Mouse (Mus musculus) heart, embryonic 14.5 days (tissue): ENCODE results near the gene Fos. TPM values are rescaled to one million over a fixed set of nuclear protein-coding genes. Genes with fewer than 3 reads are reported as not detected.

Experiments used
- ATAC-seq: fragments of 200-750 bp; cut with Nextera tagmentation; 2 replicates; pipeline ENCODE4 v1.8.0; 2017; ENCODE audit warnings: low read depth, moderate TSS enrichment; ENCODE audit not compliant: insufficient number of reproducible peaks, insufficient read depth, low FRiP score
- H3K27ac ChIP-seq, 2 experiments: fragments of 200-500 bp in 1 of 2; fragments of 300-500 bp in 1 of 2; sonication (generic) in 1 of 2; replicated peaks in 1 of 2; 2 replicates each; pipeline ENCODE4 v1.5.1; 2012 to 2014; ENCODE audit warnings: low read depth in 2 of 2, low read length in 2 of 2, control low read depth in 1 of 2, mild to moderate bottlenecking in 1 of 2, mixed read lengths in 1 of 2; ENCODE audit not compliant: control insufficient read depth in 1 of 2, insufficient read depth in 1 of 2
- H3K27me3 ChIP-seq: fragments of 300-500 bp; sonication (generic); 2 replicates; pipeline ENCODE4 v1.6.1; 2014; ENCODE audit warnings: mild to moderate bottlenecking, low read length, control low read depth; ENCODE audit not compliant: control insufficient read depth, insufficient read depth
- H3K36me3 ChIP-seq: fragments of 300-500 bp; sonication (generic); 2 replicates; pipeline ENCODE4 v1.6.1; 2014; ENCODE audit warnings: mild to moderate bottlenecking, control low read depth, low read length, mixed read lengths; ENCODE audit not compliant: control insufficient read depth, insufficient read depth
- H3K4me1 ChIP-seq, 2 experiments: fragments of 200-500 bp in 1 of 2; fragments of 300-500 bp in 1 of 2; sonication (generic) in 1 of 2; 2 replicates each; pipeline ENCODE4 v1.6.1; 2012 to 2014; ENCODE audit warnings: low read length in 2 of 2, control low read depth in 1 of 2, mixed read lengths in 1 of 2; ENCODE audit not compliant: control insufficient read depth in 2 of 2, insufficient read depth in 2 of 2
- H3K4me2 ChIP-seq: fragments of 300-500 bp; sonication (generic); 2 replicates; pipeline ENCODE4 v1.6.1; 2014; ENCODE audit warnings: mild to moderate bottlenecking, low read length
- H3K4me3 ChIP-seq, 2 experiments: fragments of 200-500 bp in 1 of 2; fragments of 300-500 bp in 1 of 2; sonication (generic) in 1 of 2; 2 replicates each; pipeline ENCODE4 v1.5.1; 2012 to 2014; ENCODE audit warnings: low read length in 2 of 2, mild to moderate bottlenecking in 2 of 2, control low read depth in 1 of 2, low read depth in 1 of 2, moderate library complexity in 1 of 2; ENCODE audit not compliant: control insufficient read depth in 1 of 2, insufficient read depth in 1 of 2
- H3K9ac ChIP-seq: fragments of 300-500 bp; sonication (generic); 2 replicates; pipeline ENCODE4 v1.6.1; 2014; ENCODE audit warnings: mild to moderate bottlenecking, low read length
- H3K9me3 ChIP-seq: fragments of 300-500 bp; sonication (generic); 2 replicates; pipeline ENCODE4 v1.6.1; 2016; ENCODE audit warnings: low read length, control low read depth; ENCODE audit not compliant: control insufficient read depth
- WGBS: fragments of 180-500 bp; shearing (Covaris S2); extraction: QIAGEN DNeasy Blood & Tissue Kit; methylation state at CpG from one replicate; pipeline ENCODE4 v1.1.7; 2014; 5-methylcytosine and 5-hydroxymethylcytosine counted together
- polyA plus RNA-seq: library from polyadenylated mRNA; unstranded; fragments of >200 nt; fragmentation: Nextera tagmentation; extraction: Ambion mirVana; gene quantifications from 2 replicates; pipeline ENCODE4 v1.2.1, GENCODE M21; 2014

Fos gene
- polyA plus RNA-seq, 1 experiment from 2014 or later = 3.8 TPM

- Histone ChIP-seq H3K9me3 (no peaks in the 10 kb centered on the region), H3K27ac (no peak overlapping the region), H3K36me3 (no peaks in the 10 kb centered on the region), H3K27me3 (no peaks in the 10 kb centered on the region), H3K4me1 (peaks cover 0 to 3% of the 10 kb centered on the region in 2 experiments; a peak in 1 of 4 replicates), H3K4me3 (no peak overlapping the region), H3K4me2 (no peak overlapping the region), H3K9ac (no peak overlapping the region)
- WGBS = 78% methylated on average over 5 of the region's 5 CpGs
- no peak for ATAC-seq
These were observed 44.3 kb downstream of the Fos start for GRCm38 (mm10) chr12:85518009-85518408.

- peaks cover 0 to 4% of the 10 kb centered on the region in 2 experiments; a peak in 1 of 4 replicates for H3K4me1 ChIP-seq
- no peak overlapping the region for H3K9ac ChIP-seq
- no peaks in the 10 kb centered on the region for H3K36me3 ChIP-seq
- H3K4me3 ChIP-seq = no peak overlapping the region
- 86% methylated on average over 6 of the region's 6 CpGs for WGBS
- no peak for ATAC-seq
- no peak overlapping the region for H3K4me2 ChIP-seq
- H3K9me3 ChIP-seq = no peaks in the 10 kb centered on the region
- no peaks in the 10 kb centered on the region for H3K27me3 ChIP-seq
- H3K27ac ChIP-seq = no peak overlapping the region
These were observed 45.9 kb downstream of the Fos start for GRCm38 (mm10) chr12:85519553-85519952.

DNA sequence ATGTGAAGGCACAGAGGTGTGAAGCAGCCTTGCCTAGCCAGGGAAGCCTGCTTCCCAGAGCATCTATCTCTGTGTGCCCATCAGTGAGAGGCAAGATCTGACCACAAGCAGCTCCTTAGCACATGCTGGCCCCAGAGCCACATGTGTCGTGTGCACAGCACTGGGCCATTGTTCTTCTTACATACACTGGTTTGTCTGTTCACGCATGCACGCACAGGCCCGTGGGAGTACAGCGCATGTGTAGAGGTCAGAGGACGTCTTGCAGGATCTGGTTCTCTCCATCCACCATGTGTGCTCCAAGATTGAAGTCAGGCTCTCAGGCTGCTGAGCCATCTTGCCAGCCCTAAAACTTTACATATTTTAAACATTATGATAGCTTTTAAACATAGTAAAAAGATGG lies 47.4 kb downstream of the Fos start:
- no peak overlapping the region for H3K4me3 ChIP-seq
- H3K4me2 ChIP-seq = no peak overlapping the region
- WGBS = 91% methylated on average over 6 of the region's 6 CpGs
- no peaks in the 10 kb centered on the region for H3K9me3 ChIP-seq
- H3K36me3 ChIP-seq = no peaks in the 10 kb centered on the region
- peaks cover 0 to 4% of the 10 kb centered on the region in 2 experiments; a peak in 1 of 4 replicates for H3K4me1 ChIP-seq
- no peak for ATAC-seq
- no peak overlapping the region for H3K9ac ChIP-seq
- no peaks in the 10 kb centered on the region for H3K27me3 ChIP-seq
- H3K27ac ChIP-seq = no peak overlapping the region

DNA sequence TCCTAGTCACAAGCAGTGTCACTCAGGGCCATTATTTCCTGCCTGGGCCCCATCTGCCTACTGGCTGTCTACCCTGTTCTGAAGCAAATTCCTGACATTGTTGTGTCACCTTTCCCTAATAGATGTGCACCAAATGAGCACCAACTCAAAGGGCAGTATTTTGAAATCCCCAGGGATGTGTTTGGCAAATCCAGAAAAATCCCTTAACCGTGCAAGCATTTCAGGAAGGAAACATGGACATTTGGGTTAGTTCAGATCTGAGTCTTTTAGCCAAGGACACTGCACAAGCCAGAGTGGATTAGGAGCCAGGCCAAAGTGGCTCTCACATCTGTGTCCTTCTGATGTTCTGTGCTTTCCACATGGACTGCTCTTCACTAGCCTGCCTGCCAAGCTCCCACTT lies 48.0 kb downstream of the Fos start:
- no peaks in the 10 kb centered on the region for H3K9me3 ChIP-seq
- no peak overlapping the region for H3K4me3 ChIP-seq
- no peak overlapping the region for H3K27ac ChIP-seq
- H3K36me3 ChIP-seq = no peaks in the 10 kb centered on the region
- WGBS = 81% methylated on average over 1 of the region's 1 CpGs
- no peaks in the 10 kb centered on the region for H3K27me3 ChIP-seq
- H3K4me2 ChIP-seq = no peak overlapping the region
- H3K4me1 ChIP-seq = peaks cover 0 to 4% of the 10 kb centered on the region in 2 experiments; a peak in 1 of 4 replicates
- ATAC-seq = no peak
- no peak overlapping the region for H3K9ac ChIP-seq

GRCm38 (mm10) chr12:85522631-85523388 lies 49.1 kb downstream of the Fos start:
- no peak overlapping the region for H3K27ac ChIP-seq
- H3K4me3 ChIP-seq = no peak overlapping the region
- H3K27me3 ChIP-seq = no peaks in the 10 kb centered on the region
- peaks cover 0 to 4% of the 10 kb centered on the region in 2 experiments; a peak in 1 of 4 replicates for H3K4me1 ChIP-seq
- no peak overlapping the region for H3K9ac ChIP-seq
- 68% methylated on average over 7 of the region's 7 CpGs for WGBS
- no peaks in the 10 kb centered on the region for H3K36me3 ChIP-seq
- no peaks in the 10 kb centered on the region for H3K9me3 ChIP-seq
- ATAC-seq = no peak
- no peak overlapping the region for H3K4me2 ChIP-seq

DNA sequence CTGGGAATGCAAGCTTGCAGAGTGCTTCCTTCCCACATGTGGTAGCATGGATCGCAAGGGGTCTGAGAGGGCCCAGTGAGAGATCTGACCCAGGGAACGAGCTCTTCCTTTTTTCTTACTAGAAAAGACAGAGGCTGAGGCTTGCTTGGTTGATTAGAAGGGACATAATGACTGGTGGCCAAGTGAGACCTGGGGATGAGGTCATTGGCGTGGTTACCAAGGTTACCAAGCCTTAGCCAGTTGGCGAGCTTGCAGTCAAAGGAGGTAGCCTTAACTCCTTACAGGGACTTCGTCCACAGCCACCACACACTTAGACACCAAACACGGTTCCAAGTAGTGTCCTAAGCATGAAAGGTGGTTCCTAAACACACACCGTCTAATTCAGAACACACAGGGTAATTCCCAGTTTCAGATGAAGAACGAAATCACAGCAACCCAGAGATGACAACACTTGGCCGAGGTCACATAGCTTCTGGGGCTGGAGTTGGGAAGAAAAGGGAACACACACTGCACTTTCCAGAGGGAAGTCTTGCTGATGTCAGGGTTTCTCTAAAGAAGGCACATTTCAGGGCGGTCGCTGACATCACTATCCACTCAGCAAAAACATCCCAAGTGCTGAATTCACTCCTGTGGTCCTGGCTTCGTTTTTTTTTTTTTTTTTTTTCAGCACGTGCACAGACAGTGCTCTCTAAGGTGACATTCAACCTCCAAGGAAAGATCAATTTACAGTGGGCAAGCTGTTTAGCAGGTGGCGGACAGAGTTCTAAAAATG lies 49.9 kb downstream of the Fos start:
- ATAC-seq = no peak
- H3K36me3 ChIP-seq = no peaks in the 10 kb centered on the region
- no peak overlapping the region for H3K4me2 ChIP-seq
- no peaks in the 10 kb centered on the region for H3K9me3 ChIP-seq
- peaks cover 0 to 4% of the 10 kb centered on the region in 2 experiments; a peak in 1 of 4 replicates for H3K4me1 ChIP-seq
- no peaks in the 10 kb centered on the region for H3K27me3 ChIP-seq
- 59% methylated on average over 14 of the region's 14 CpGs for WGBS
- H3K9ac ChIP-seq = no peak overlapping the region
- no peak overlapping the region for H3K4me3 ChIP-seq
- H3K27ac ChIP-seq = no peak overlapping the region

GRCm38 (mm10) chr12:85524193-85524858 lies 50.6 kb downstream of the Fos start:
- no peaks in the 10 kb centered on the region for H3K27me3 ChIP-seq
- no peak overlapping the region for H3K27ac ChIP-seq
- WGBS = 54% methylated on average over 8 of the region's 8 CpGs
- no peaks in the 10 kb centered on the region for H3K36me3 ChIP-seq
- H3K4me2 ChIP-seq = no peak overlapping the region
- no peak overlapping the region for H3K4me3 ChIP-seq
- no peaks in the 10 kb centered on the region for H3K9me3 ChIP-seq
- H3K9ac ChIP-seq = no peak overlapping the region
- H3K4me1 ChIP-seq = peaks cover 0 to 4% of the 10 kb centered on the region in 2 experiments; a peak in 1 of 4 replicates
- no peak for ATAC-seq
